9 mouse cellular contexts compared by ENCODE assay signal in genomic region chr11:120378031-120378610, GRCm38 (mm10). TPM values are rescaled to one million over a fixed set of nuclear protein-coding genes. Genes with fewer than 3 reads are reported as not detected.
DNase-seq lines count a peak whose midpoint lies in the region; ATAC-seq and TF ChIP-seq lines count a peak whose summit lies in the region.
"Had no signal": no experiment of that assay in that cellular context is flagged by ENCODE, and none has a peak within 500 bp of the region (broad histone marks: within the 10 kb centered on the region; RNA-seq: fewer than 3 reads in every experiment).

No protein-coding gene starts in this region.

- no peaks in the 10 kb centered on the region for H3K9me3 ChIP-seq in forebrain, postnatal 0 days (ENCODE audit: low read length)
- no peaks in the 10 kb centered on the region for H3K9me3 ChIP-seq in lung, embryonic 15.5 days

- WGBS in forebrain, postnatal 0 days: 2% methylated on average over 40 of the region's 40 CpGs
- 1% methylated on average over 35 of the region's 40 CpGs for WGBS in kidney, adult 2 months
- 2% methylated on average over 40 of the region's 40 CpGs for WGBS in lung, embryonic 15.5 days
- WGBS in olfactory bulb, adult 2 months: 1% methylated on average over 40 of the region's 40 CpGs

- peak overlapping the region; percentile 82 for H3K27ac ChIP-seq in forebrain, postnatal 0 days (ENCODE audit: low read depth, low read length)
- H3K27ac ChIP-seq in kidney, adult 2 months (ENCODE audit: insufficient read depth, low read depth, low read length): peak overlapping the region; percentile 33; the same call in 1 of the 2 replicates
- peak overlapping the region; percentile 41; the same call in 1 of the 2 replicates for H3K27ac ChIP-seq in lung, embryonic 15.5 days
- H3K27ac ChIP-seq in olfactory bulb, adult 2 months (ENCODE audit: insufficient read depth, low read depth, low read length): no peak overlapping the region

- H3K4me2 ChIP-seq in forebrain, postnatal 0 days (ENCODE audit: low read depth): peak overlapping the region; percentile 94
- peak overlapping the region; percentile 94 for H3K4me2 ChIP-seq in lung, embryonic 15.5 days

- TF ChIP-seq POLR2A in kidney, adult 2 months (IDR thresholded peaks at IDR 0.05; ENCODE audit: low read depth, low read length): no peak
- TF ChIP-seq POLR2A in olfactory bulb, adult 2 months (IDR thresholded peaks at IDR 0.05; ENCODE audit: insufficient read depth, low read depth, low read length): no peak

- no peak for TF ChIP-seq CTCF in forebrain, postnatal 0 days (IDR thresholded peaks at IDR 0.05; ENCODE audit: low read depth)
- TF ChIP-seq CTCF in kidney, adult 2 months (conservative IDR thresholded peaks at IDR 0.05; ENCODE audit: insufficient read depth, insufficient read length, low read depth, low read length): no peak
- TF ChIP-seq CTCF in olfactory bulb, adult 2 months (IDR thresholded peaks at IDR 0.05; ENCODE audit: insufficient read depth, low read depth, low read length): no peak

- H3K36me3 ChIP-seq in forebrain, postnatal 0 days (ENCODE audit: insufficient read depth): peaks cover 65% of the 10 kb centered on the region
- no peaks in the 10 kb centered on the region for H3K36me3 ChIP-seq in kidney, adult 2 months (ENCODE audit: control insufficient read depth, insufficient read depth, low read length)
- peaks cover 69% of the 10 kb centered on the region for H3K36me3 ChIP-seq in lung, embryonic 15.5 days

- no peaks in the 10 kb centered on the region for H3K27me3 ChIP-seq in forebrain, postnatal 0 days (ENCODE audit: insufficient read depth, low read length)
- no peaks in the 10 kb centered on the region for H3K27me3 ChIP-seq in kidney, adult 2 months (replicated peaks; ENCODE audit: control insufficient read depth, insufficient read depth, low read length)
- H3K27me3 ChIP-seq in lung, embryonic 15.5 days: no peaks in the 10 kb centered on the region

- peak overlapping the region; percentile 75 for H3K9ac ChIP-seq in forebrain, postnatal 0 days
- H3K9ac ChIP-seq in lung, embryonic 15.5 days: peak overlapping the region; percentile 68

- peak; percentile 28 for ATAC-seq in forebrain, postnatal 0 days
- ATAC-seq in lung, embryonic 15.5 days (ENCODE audit: borderline replicate concordance, extremely low read depth, low FRiP score, low TSS enrichment): peak; percentile 37

- peak overlapping the region; percentile 86 for H3K4me3 ChIP-seq in forebrain, postnatal 0 days (ENCODE audit: low read depth, low read length)
- H3K4me3 ChIP-seq in kidney, adult 2 months (ENCODE audit: insufficient read depth, low read depth, low read length): peak overlapping the region; percentile 74
- peak overlapping the region; percentile 85 for H3K4me3 ChIP-seq in lung, embryonic 15.5 days
- H3K4me3 ChIP-seq in olfactory bulb, adult 2 months (ENCODE audit: insufficient read depth, low read depth, low read length): peak overlapping the region; percentile 66

- H3K4me1 ChIP-seq in forebrain, postnatal 0 days (ENCODE audit: insufficient read depth): peaks cover 11% of the 10 kb centered on the region; the same call in 1 of the 2 replicates
- peaks cover 6% of the 10 kb centered on the region; the same call in 1 of the 2 replicates for H3K4me1 ChIP-seq in kidney, adult 2 months (ENCODE audit: control insufficient read depth, insufficient read depth, low read length)
- peaks cover 22% of the 10 kb centered on the region for H3K4me1 ChIP-seq in lung, embryonic 15.5 days
- H3K4me1 ChIP-seq in olfactory bulb, adult 2 months (ENCODE audit: control insufficient read depth, insufficient read depth, low read length): peaks cover 17% of the 10 kb centered on the region

- peak; percentile 97 for DNase-seq in heart, adult 11 months
- no peak for DNase-seq in heart, adult 9 months (ENCODE audit: low spot score in 2 of 2)
- peak; percentile 54 for DNase-seq in cerebellum, adult 11 months
- peak; percentile 49 for DNase-seq in forebrain, postnatal 0 days
- DNase-seq in kidney, adult 2 months: peak; percentile 81
- DNase-seq in layer of hippocampus, adult 8-10 months (ENCODE audit: low spot score in 2 of 2): no peak

RNA-seq across cellular contexts. Expression of gene Faap100, which starts 0.4 kb away (rescaled TPM):
- 107 and 132 TPM in 2 replicates for total RNA-seq in forebrain, postnatal 0 days (2014; rRNA removed)
- 73.4 and 97.8 TPM in 2 replicates for polyA plus RNA-seq in forebrain, postnatal 0 days (2015; fragmentation: Nextera tagmentation; extraction: Ambion mirVana)
- 30.3 and 45.1 TPM in 2 replicates for polyA plus RNA-seq in kidney, adult 2 months (2012; rRNA removed)
- 36.9 and 37.4 TPM in 2 replicates for polyA plus RNA-seq in lung, embryonic 15.5 days (2015; fragmentation: Nextera tagmentation; extraction: Ambion mirVana)
- not detected in 2 replicates for polyA plus RNA-seq in olfactory bulb, adult 2 months (2012; ENCODE audit: insufficient read depth, insufficient read length, low replicate concordance, missing spikeins)
- total RNA-seq in layer of hippocampus, adult 8-10 months (2022): 10 to 100 TPM; 16.8 to 19.8 (median 18.7) TPM

RNA-seq across cellular contexts. Expression of gene Fscn2, which starts 16.8 kb away (rescaled TPM):
- total RNA-seq in forebrain, postnatal 0 days (2014; rRNA removed): 0.29 TPM in 1 of 2 replicates, not detected in the other
- 1.9 and 2.0 TPM in 2 replicates for polyA plus RNA-seq in forebrain, postnatal 0 days (2015; fragmentation: Nextera tagmentation; extraction: Ambion mirVana)
- 0.16 and 0.19 TPM in 2 replicates for polyA plus RNA-seq in kidney, adult 2 months (2012; rRNA removed)
- polyA plus RNA-seq in lung, embryonic 15.5 days (2015; fragmentation: Nextera tagmentation; extraction: Ambion mirVana): 0.38 and 0.56 TPM in 2 replicates
- polyA plus RNA-seq in olfactory bulb, adult 2 months (2012; ENCODE audit: insufficient read depth, insufficient read length, low replicate concordance, missing spikeins): not detected in 2 replicates
- under 1 TPM in 3 of 4 experiments, not detected in 1; 0.49 to 0.79 (median 0.73) TPM for total RNA-seq in layer of hippocampus, adult 8-10 months (2022)
- total RNA-seq: left cerebral cortex, postnatal 10 days had no signal

RNA-seq across cellular contexts. Expression of gene Actg1, which starts 29.8 kb away (rescaled TPM):
- 2,455 and 2,516 TPM in 2 replicates for total RNA-seq in forebrain, postnatal 0 days (2014; rRNA removed)
- 4,096 and 4,381 TPM in 2 replicates for polyA plus RNA-seq in forebrain, postnatal 0 days (2015; fragmentation: Nextera tagmentation; extraction: Ambion mirVana)
- polyA plus RNA-seq in kidney, adult 2 months (2012; rRNA removed): 828 and 981 TPM in 2 replicates
- 2,618 and 2,638 TPM in 2 replicates for polyA plus RNA-seq in lung, embryonic 15.5 days (2015; fragmentation: Nextera tagmentation; extraction: Ambion mirVana)
- polyA plus RNA-seq in olfactory bulb, adult 2 months (2012; ENCODE audit: insufficient read depth, insufficient read length, low replicate concordance, missing spikeins): 702 and 785 TPM in 2 replicates
- 1,000 to 10,000 TPM; 1,218 to 1,398 (median 1,309) TPM for total RNA-seq in layer of hippocampus, adult 8-10 months (2022)

RNA-seq across cellular contexts. Expression of gene Nploc4, which starts 59.4 kb away (rescaled TPM):
- 44.2 and 65.8 TPM in 2 replicates for total RNA-seq in forebrain, postnatal 0 days (2014; rRNA removed)
- polyA plus RNA-seq in forebrain, postnatal 0 days (2015; fragmentation: Nextera tagmentation; extraction: Ambion mirVana): 23.1 and 28.6 TPM in 2 replicates
- polyA plus RNA-seq in kidney, adult 2 months (2012; rRNA removed): 39.5 and 45.4 TPM in 2 replicates
- polyA plus RNA-seq in lung, embryonic 15.5 days (2015; fragmentation: Nextera tagmentation; extraction: Ambion mirVana): 32.5 and 34.5 TPM in 2 replicates
- not detected in 2 replicates for polyA plus RNA-seq in olfactory bulb, adult 2 months (2012; ENCODE audit: insufficient read depth, insufficient read length, low replicate concordance, missing spikeins)
- total RNA-seq in layer of hippocampus, adult 8-10 months (2022): 10 to 100 TPM; 62.8 to 68.5 (median 66.1) TPM

Comparison
In these comparisons a context has a peak if more than half of its experiments do, and no peak if none do; other contexts are left out.
1. DNase-seq: peak in heart, adult 11 months (single experiment), cerebellum, adult 11 months (single experiment), forebrain, postnatal 0 days (single experiment) and kidney, adult 2 months (single experiment); none in heart, adult 9 months (0 of 2) and layer of hippocampus, adult 8-10 months (0 of 2).
2. RNA of gene Faap100, which starts 0.4 kb away (polyA plus RNA-seq): 73.4 to 97.8 TPM in forebrain, postnatal 0 days, 36.9 to 37.4 TPM in lung, embryonic 15.5 days and 30.3 to 45.1 TPM in kidney, adult 2 months; not detected in olfactory bulb, adult 2 months; every median in the first group is over 10 times any median in the second.
3. Peak in every context shown above with its lines, with median percentiles within 50 percentile points of each other: H3K4me3 ChIP-seq.